Mouse (Mus musculus) brown adipose tissue, adult 24 weeks (tissue): Measurements from ENCODE around the gene Ppm1l. TPM values are rescaled to one million over a fixed set of nuclear protein-coding genes. Genes with fewer than 3 reads are reported as not detected.
"Not testable (repeated sequence)": the region's sequence is repeated elsewhere in the genome, so short reads cannot be mapped to it uniquely, and the experiment has no call there.

Source experiments
- H3K27ac ChIP-seq: fragments of 200-500 bp; replicated peaks from 2 replicates; pipeline ENCODE4 v1.5.1; 2012; ENCODE audit warnings: low read depth, mild to moderate bottlenecking, low read length
- H3K4me1 ChIP-seq: fragments of 200-500 bp; 2 replicates; pipeline ENCODE4 v1.6.1; 2012; ENCODE audit warnings: low read length, mixed read lengths; ENCODE audit not compliant: control insufficient read depth, insufficient read depth, insufficient read length
- H3K4me3 ChIP-seq: fragments of 200-500 bp; 2 replicates; pipeline ENCODE4 v1.5.1; 2012; ENCODE audit warnings: low read depth, mild to moderate bottlenecking, low read length, moderate library complexity; ENCODE audit not compliant: insufficient read depth
- polyA plus RNA-seq: library from polyadenylated mRNA; stranded (reverse); fragments of >200 nt; gene quantifications from 2 replicates; pipeline ENCODE4 v1.2.4, GENCODE M21; 2012; ENCODE audit not compliant: missing spikeins, insufficient read depth, insufficient read length

Ppm1l gene
- polyA plus RNA-seq, 1 experiment: 5.0 TPM

GRCm38 (mm10) chr3:69373544-69374306, 57.1 kb downstream of the Ppm1l start:
- no peak overlapping the region for H3K27ac ChIP-seq
- H3K4me3 ChIP-seq: no peak overlapping the region
- H3K4me1 ChIP-seq: peaks cover 2% of the 10 kb centered on the region; the same call in 1 of the 2 replicates

- no peak overlapping the region for H3K27ac ChIP-seq
- no peak overlapping the region for H3K4me3 ChIP-seq
- H3K4me1 ChIP-seq: peaks cover 2% of the 10 kb centered on the region; the same call in 1 of the 2 replicates
Observed at GRCm38 (mm10) chr3:69374538-69374937, 57.9 kb downstream of the Ppm1l start.

GRCm38 (mm10) chr3:69374983-69375382, 58.3 kb downstream of the Ppm1l start:
- no peaks in the 10 kb centered on the region for H3K4me1 ChIP-seq
- no peak overlapping the region for H3K4me3 ChIP-seq
- H3K27ac ChIP-seq: no peak overlapping the region

- Histone ChIP-seq H3K4me1 (no peaks in the 10 kb centered on the region), H3K27ac (no peak overlapping the region), H3K4me3 (no peak overlapping the region)
Observed at GRCm38 (mm10) chr3:69381213-69381612, 64.6 kb downstream of the Ppm1l start.

GRCm38 (mm10) chr3:69391834-69392233, 75.2 kb downstream of the Ppm1l start:
- not testable (repeated sequence) for H3K27ac ChIP-seq, H3K4me3 ChIP-seq

GRCm38 (mm10) chr3:69392298-69392697, 75.6 kb downstream of the Ppm1l start:
- Histone ChIP-seq H3K27ac (no peak overlapping the region), H3K4me1 (peaks cover 7% of the 10 kb centered on the region; the same call in 1 of the 2 replicates), H3K4me3 (no peak overlapping the region)

More at GRCm38 (mm10) chr3:69391834-69392233, 75.2 kb downstream of the Ppm1l start:
- not testable (repeated sequence) for H3K4me1 ChIP-seq

- Histone ChIP-seq H3K4me1 (peaks cover 7% of the 10 kb centered on the region; the same call in 1 of the 2 replicates), H3K4me3 (no peak overlapping the region), H3K27ac (no peak overlapping the region; the same call in 1 of the 2 replicates)
Observed at GRCm38 (mm10) chr3:69393079-69393478, 76.4 kb downstream of the Ppm1l start.

- Histone ChIP-seq H3K4me1 (peaks cover 7% of the 10 kb centered on the region; the same call in 1 of the 2 replicates), H3K27ac (no peak overlapping the region)
Observed at GRCm38 (mm10) chr3:69393991-69394390, 77.3 kb downstream of the Ppm1l start.

GRCm38 (mm10) chr3:69395084-69395483, 78.4 kb downstream of the Ppm1l start:
- Histone ChIP-seq H3K27ac (no peak overlapping the region), H3K4me1 (peaks cover 7% of the 10 kb centered on the region; the same call in 1 of the 2 replicates), H3K4me3 (no peak overlapping the region)

More at GRCm38 (mm10) chr3:69393991-69394390, 77.3 kb downstream of the Ppm1l start:
- H3K4me3 ChIP-seq: no peak overlapping the region

GRCm38 (mm10) chr3:69397733-69398132, 81.1 kb downstream of the Ppm1l start:
- peaks cover 5% of the 10 kb centered on the region; the same call in 1 of the 2 replicates for H3K4me1 ChIP-seq
- H3K4me3 ChIP-seq: no peak overlapping the region
- H3K27ac ChIP-seq: no peak overlapping the region

- Histone ChIP-seq H3K27ac (no peak overlapping the region), H3K4me3 (no peak overlapping the region), H3K4me1 (no peaks in the 10 kb centered on the region; the same call in 1 of the 2 replicates)
Observed at GRCm38 (mm10) chr3:69399336-69399735, 82.7 kb downstream of the Ppm1l start.

- no peaks in the 10 kb centered on the region; the same call in 1 of the 2 replicates for H3K4me1 ChIP-seq
- H3K27ac ChIP-seq: no peak overlapping the region
- H3K4me3 ChIP-seq: no peak overlapping the region
Observed at GRCm38 (mm10) chr3:69403196-69403595, 86.5 kb downstream of the Ppm1l start.

GRCm38 (mm10) chr3:69406210-69406895, 89.7 kb downstream of the Ppm1l start:
- Histone ChIP-seq H3K4me1 (no peaks in the 10 kb centered on the region; the same call in 1 of the 2 replicates), H3K4me3 (no peak overlapping the region), H3K27ac (no peak overlapping the region)

- H3K27ac ChIP-seq: no peak overlapping the region
- H3K4me3 ChIP-seq: no peak overlapping the region
- no peaks in the 10 kb centered on the region; the same call in 1 of the 2 replicates for H3K4me1 ChIP-seq
Observed at GRCm38 (mm10) chr3:69408064-69408463, 91.4 kb downstream of the Ppm1l start.

GRCm38 (mm10) chr3:69416112-69416511, 99.5 kb downstream of the Ppm1l start:
- H3K4me3 ChIP-seq: no peak overlapping the region
- H3K27ac ChIP-seq: no peak overlapping the region
- H3K4me1 ChIP-seq: no peaks in the 10 kb centered on the region
